9 mouse cellular contexts compared by ENCODE assay signal in genomic region chr15:86405527-86405926, GRCm38 (mm10).
DNase-seq lines count a peak whose midpoint lies in the region; ATAC-seq and TF ChIP-seq lines count a peak whose summit lies in the region.
"Had no signal": no experiment of that assay in that cellular context is flagged by ENCODE, and none has a peak within 500 bp of the region (broad histone marks: within the 10 kb centered on the region; RNA-seq: fewer than 3 reads in every experiment).

No protein-coding gene starts in this region.

- H3K27ac ChIP-seq in midbrain, embryonic 10.5 days (replicated peaks), result peak overlapping the region; percentile 18; the same call in 1 of the 2 replicates
- no peak overlapping the region for H3K27ac ChIP-seq in midbrain, embryonic 13.5 days
- no peak overlapping the region for H3K27ac ChIP-seq in heart, postnatal 0 days (ENCODE audit: low read depth)
- H3K27ac ChIP-seq in liver, embryonic 14.5 days, result no peak overlapping the region
- H3K27ac ChIP-seq: midbrain, embryonic 12.5 days had no signal

- H3K9ac ChIP-seq in midbrain, embryonic 13.5 days (replicated peaks), result no peak overlapping the region
- H3K9ac ChIP-seq in heart, postnatal 0 days (replicated peaks; ENCODE audit: low read depth, low read length), result no peak overlapping the region
- no peak overlapping the region for H3K9ac ChIP-seq in liver, embryonic 14.5 days (replicated peaks)
- H3K9ac ChIP-seq: midbrain, embryonic 12.5 days had no signal

- H3K9me3 ChIP-seq in midbrain, embryonic 10.5 days (replicated peaks), result no peaks in the 10 kb centered on the region
- H3K9me3 ChIP-seq in midbrain, embryonic 13.5 days, result no peaks in the 10 kb centered on the region
- H3K9me3 ChIP-seq in heart, postnatal 0 days (replicated peaks; ENCODE audit: control insufficient read depth, low read length), result no peaks in the 10 kb centered on the region
- H3K9me3 ChIP-seq in liver, embryonic 14.5 days (ENCODE audit: control insufficient read depth, low read length), result no peaks in the 10 kb centered on the region
- H3K9me3 ChIP-seq: midbrain, embryonic 12.5 days had no signal

- H3K4me2 ChIP-seq in midbrain, embryonic 13.5 days (replicated peaks), result no peak overlapping the region
- H3K4me2 ChIP-seq in heart, postnatal 0 days (ENCODE audit: low read depth, low read length), result no peak overlapping the region
- no peak overlapping the region for H3K4me2 ChIP-seq in liver, embryonic 14.5 days (ENCODE audit: low read depth)
- H3K4me2 ChIP-seq: midbrain, embryonic 12.5 days had no signal

- peak; percentile 51 for DNase-seq in midbrain, embryonic 10.5 days (ENCODE audit: low spot score)
- DNase-seq in R1 (ENCODE audit: low read depth, low spot score), result peak; percentile 53
- DNase-seq in cerebellum, postnatal 10 days, result peak; percentile 72 to 74
- DNase-seq in heart, postnatal 0 days (ENCODE audit: low spot score), result peak; percentile 27
- no peak for DNase-seq in liver, embryonic 14.5 days (ENCODE audit: low read depth in 3 of 3, low spot score in 3 of 3)
- peak; percentile 48 for DNase-seq in right cerebral cortex, adult 18-20 months
- DNase-seq in urinary bladder, postnatal 25 days (ENCODE audit: low spot score), result peak; percentile 64

- WGBS in midbrain, embryonic 10.5 days, result 24% methylated on average over 4 of the region's 4 CpGs
- WGBS in midbrain, embryonic 13.5 days, result 23% methylated on average over 4 of the region's 4 CpGs
- WGBS in heart, postnatal 0 days, result 19% methylated on average over 4 of the region's 4 CpGs
- WGBS in liver, embryonic 14.5 days (ENCODE audit: insufficient replicate concordance), result 10% methylated on average over 4 of the region's 4 CpGs

- no peak overlapping the region for H3K4me3 ChIP-seq in midbrain, embryonic 10.5 days
- no peak overlapping the region for H3K4me3 ChIP-seq in midbrain, embryonic 13.5 days (replicated peaks)
- H3K4me3 ChIP-seq in heart, postnatal 0 days (ENCODE audit: low read depth, low read length), result no peak overlapping the region
- no peak overlapping the region for H3K4me3 ChIP-seq in liver, embryonic 14.5 days (ENCODE audit: insufficient read depth in 1 of 2, low read depth in 2 of 2, low read length in 2 of 2)
- H3K4me3 ChIP-seq: midbrain, embryonic 12.5 days had no signal

- H3K4me1 ChIP-seq in midbrain, embryonic 10.5 days, result peaks cover 10% of the 10 kb centered on the region
- H3K4me1 ChIP-seq in midbrain, embryonic 13.5 days (replicated peaks), result peaks cover 6% of the 10 kb centered on the region
- H3K4me1 ChIP-seq in heart, postnatal 0 days (ENCODE audit: control insufficient read depth, insufficient read depth), result no peaks in the 10 kb centered on the region
- no peaks in the 10 kb centered on the region for H3K4me1 ChIP-seq in liver, embryonic 14.5 days (replicated peaks; ENCODE audit: control insufficient read depth in 2 of 2, insufficient read depth in 2 of 2, low read length in 1 of 2)

- H3K27me3 ChIP-seq in midbrain, embryonic 10.5 days (ENCODE audit: low read depth, poor library complexity, severe bottlenecking), result no peaks in the 10 kb centered on the region
- no peaks in the 10 kb centered on the region for H3K27me3 ChIP-seq in midbrain, embryonic 13.5 days
- 0 out of 2 replicates have a peak, but pooled peaks cover 7% of the 10 kb centered on the region for H3K27me3 ChIP-seq in heart, postnatal 0 days (ENCODE audit: control insufficient read depth, insufficient read depth, low read length)
- no peaks in the 10 kb centered on the region for H3K27me3 ChIP-seq in liver, embryonic 14.5 days (ENCODE audit: control insufficient read depth, insufficient read depth, low read length)
- H3K27me3 ChIP-seq: midbrain, embryonic 12.5 days had no signal

- no peak for TF ChIP-seq EP300 in heart, postnatal 0 days (IDR thresholded peaks at IDR 0.05; ENCODE audit: low read depth)
- no peak for TF ChIP-seq EP300 in liver, embryonic 14.5 days (IDR thresholded peaks at IDR 0.05; ENCODE audit: low read depth)

- no peak for ATAC-seq in midbrain, embryonic 13.5 days
- no peak for ATAC-seq in heart, postnatal 0 days (ENCODE audit: insufficient read depth, low read depth)
- ATAC-seq in liver, embryonic 14.5 days (ENCODE audit: insufficient read depth), result no peak

- H3K36me3 ChIP-seq in midbrain, embryonic 10.5 days, result no peaks in the 10 kb centered on the region
- no peaks in the 10 kb centered on the region for H3K36me3 ChIP-seq in midbrain, embryonic 13.5 days
- H3K36me3 ChIP-seq in heart, postnatal 0 days (replicated peaks; ENCODE audit: control insufficient read depth, insufficient read depth, low read length), result no peaks in the 10 kb centered on the region
- no peaks in the 10 kb centered on the region for H3K36me3 ChIP-seq in liver, embryonic 14.5 days (replicated peaks; ENCODE audit: control insufficient read depth, insufficient read depth, low read depth)
- H3K36me3 ChIP-seq: midbrain, embryonic 12.5 days had no signal

- peak; percentile 90 for TF ChIP-seq CTCF in heart, postnatal 0 days (IDR thresholded peaks at IDR 0.05; ENCODE audit: low read depth)
- peak; percentile 93 for TF ChIP-seq CTCF in liver, embryonic 14.5 days (IDR thresholded peaks at IDR 0.05; ENCODE audit: low read depth)

Comparison
In these comparisons a context has a peak if more than half of its experiments do, and no peak if none do; other contexts are left out.
1. DNase-seq: peak in midbrain, embryonic 10.5 days (single experiment), R1 (single experiment), cerebellum, postnatal 10 days (2 of 2), heart, postnatal 0 days (single experiment), right cerebral cortex, adult 18-20 months (single experiment) and urinary bladder, postnatal 25 days (single experiment); none in liver, embryonic 14.5 days (0 of 3).